Mouse (Mus musculus) CH12F3 (cell line): ENCODE data around the gene Taf11.

ENCODE experiments used
- in situ Hi-C: fragments of 300-500 bp; cut with MboI; formaldehyde crosslinking; loops from 2 replicates; pipeline ENCODE4 v1.14.3; 2020; ENCODE audit warnings: low sequenced_read_pairs

Taf11 gene

DNA sequence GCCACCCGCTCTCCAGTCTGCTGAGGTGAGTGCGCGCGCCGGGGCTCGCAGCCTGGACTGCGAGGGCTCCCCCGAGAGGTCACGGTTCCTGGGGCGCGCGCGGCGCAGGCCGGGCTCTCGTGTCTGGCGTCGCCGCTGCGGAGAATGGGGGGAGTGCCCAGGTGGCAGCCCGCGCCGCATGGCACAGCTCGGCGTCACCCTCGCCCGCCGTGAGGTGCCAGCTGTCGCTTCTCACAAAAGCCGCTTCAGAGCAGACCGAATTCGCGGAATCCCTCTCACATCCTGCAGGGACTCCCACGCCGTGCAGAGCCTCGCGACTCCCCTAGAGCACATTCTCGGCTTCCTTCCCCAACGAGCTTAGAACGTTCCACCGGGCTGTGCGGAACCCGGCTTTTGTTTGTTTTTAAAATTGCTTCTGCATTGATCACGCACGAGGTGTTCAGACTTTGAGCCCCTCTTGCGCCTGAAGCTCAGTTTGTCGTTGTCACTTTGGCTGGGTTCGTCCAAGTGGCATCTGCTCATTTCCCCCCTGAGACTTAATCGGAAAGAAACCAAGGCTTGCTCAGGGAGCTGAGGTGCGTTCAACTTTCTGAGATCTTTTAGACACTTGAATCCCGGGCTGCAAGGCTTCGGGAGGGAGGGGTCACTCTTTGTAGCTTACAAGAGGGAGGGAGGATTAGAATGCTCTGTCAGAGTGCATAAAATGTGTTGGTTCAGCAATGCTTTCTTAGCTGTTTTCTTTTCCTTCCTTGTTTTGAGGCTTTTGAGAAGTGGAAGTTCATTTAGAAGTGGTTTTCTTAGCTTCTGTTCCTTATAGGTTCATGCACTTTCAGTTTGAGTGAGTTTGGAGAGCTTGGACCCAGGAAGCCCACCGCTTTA, at the start of gene Taf11:
TSS of gene Taf11 (minus strand) at position 223 of the 879 bp plus-strand sequence.
- in situ Hi-C loops, result no loop called here

GRCm38 (mm10) chr17:27957649-27958048, 48.0 kb upstream of the Taf11 start:
- in situ Hi-C loops, result no loop called here

DNA sequence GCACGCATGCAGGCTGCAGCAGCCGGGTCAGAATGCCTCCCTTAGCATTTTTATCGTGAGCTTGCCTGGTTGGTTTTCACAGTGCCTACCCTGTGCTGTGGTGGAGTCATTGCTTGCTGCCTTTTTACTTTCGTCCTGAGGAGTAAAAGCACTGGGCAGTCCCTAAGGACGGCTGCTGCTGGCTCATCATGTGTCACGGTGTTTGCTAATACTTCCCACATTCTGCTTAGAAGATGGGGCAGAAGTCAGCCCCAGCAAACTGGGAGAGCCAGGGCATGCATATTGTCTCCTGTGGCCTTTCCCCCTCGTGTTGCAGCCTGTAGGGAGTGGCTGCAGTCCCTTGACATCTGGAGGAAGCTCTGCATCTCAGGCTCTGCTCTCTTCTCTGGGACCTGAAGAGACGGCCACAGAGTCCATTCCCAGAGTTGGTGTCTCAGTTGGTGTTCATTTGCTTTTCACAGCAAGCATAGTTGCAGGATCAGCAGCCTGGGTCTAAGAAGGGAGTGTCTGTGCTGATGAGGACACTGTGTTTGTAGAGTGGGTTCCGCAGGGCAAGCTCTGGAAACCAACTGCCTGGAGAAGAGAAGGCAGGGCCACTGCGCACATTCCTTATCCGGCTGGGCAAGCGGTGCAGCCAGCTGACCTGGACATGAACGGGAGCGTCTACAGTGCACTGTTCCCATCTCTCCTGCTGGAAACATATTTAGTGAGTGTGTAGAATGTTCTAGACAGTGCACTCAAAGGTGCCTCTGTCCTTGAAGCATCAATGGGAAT, 45.2 kb upstream of the Taf11 start:
- in situ Hi-C loops, result no loop called here

GRCm38 (mm10) chr17:27953136-27953535, 43.5 kb upstream of the Taf11 start:
- in situ Hi-C loops, result no loop called here

DNA sequence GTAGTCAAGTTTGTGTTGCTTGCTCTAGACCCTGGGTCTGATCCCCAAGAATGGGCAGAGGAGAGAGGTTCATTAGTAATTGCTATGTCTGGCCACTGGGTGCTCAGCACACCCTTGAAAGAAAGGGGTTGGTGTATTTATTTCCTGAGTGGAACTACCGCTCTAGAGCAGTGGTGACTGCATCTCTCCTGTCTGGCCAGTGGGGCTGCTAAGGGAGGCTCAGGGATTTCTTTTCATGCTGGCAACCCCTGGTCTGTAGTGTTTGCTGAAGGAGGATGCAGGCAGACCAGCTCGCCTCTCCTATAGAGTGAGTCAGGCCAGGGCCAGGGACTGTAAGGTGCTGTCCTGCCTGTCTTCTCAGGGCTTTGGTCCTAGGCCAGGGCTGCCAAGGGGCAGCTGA, 37.5 kb upstream of the Taf11 start:
- in situ Hi-C loops, result no loop called here

- in situ Hi-C loops, result no loop called here
Observed at GRCm38 (mm10) chr17:27946371-27946770, 36.7 kb upstream of the Taf11 start.

- in situ Hi-C loops, result no loop called here
Observed at GRCm38 (mm10) chr17:27945546-27946216, 36.0 kb upstream of the Taf11 start.

DNA sequence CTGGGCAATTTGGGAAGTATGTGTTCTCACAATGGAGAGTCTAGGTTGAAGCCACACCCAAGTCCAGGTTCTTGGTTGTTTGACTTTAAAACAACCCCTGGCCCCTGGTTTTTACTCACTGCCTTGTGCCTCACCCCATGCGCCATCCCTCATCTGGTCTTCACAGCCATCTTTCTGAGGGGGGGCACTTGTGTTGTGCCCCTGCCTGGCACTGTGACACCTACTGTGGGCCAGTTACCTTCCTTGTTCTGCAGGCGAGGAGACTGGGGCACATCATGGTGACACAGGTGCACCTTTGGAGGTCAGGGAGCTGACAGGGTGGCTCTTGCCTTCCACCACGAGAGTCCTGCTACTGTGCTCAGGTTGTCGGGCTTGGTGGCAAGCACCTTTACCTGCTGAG, 32.5 kb upstream of the Taf11 start:
- in situ Hi-C loops, result no loop called here

GRCm38 (mm10) chr17:27941698-27942097, 32.1 kb upstream of the Taf11 start:
- in situ Hi-C loops, result no loop called here

DNA sequence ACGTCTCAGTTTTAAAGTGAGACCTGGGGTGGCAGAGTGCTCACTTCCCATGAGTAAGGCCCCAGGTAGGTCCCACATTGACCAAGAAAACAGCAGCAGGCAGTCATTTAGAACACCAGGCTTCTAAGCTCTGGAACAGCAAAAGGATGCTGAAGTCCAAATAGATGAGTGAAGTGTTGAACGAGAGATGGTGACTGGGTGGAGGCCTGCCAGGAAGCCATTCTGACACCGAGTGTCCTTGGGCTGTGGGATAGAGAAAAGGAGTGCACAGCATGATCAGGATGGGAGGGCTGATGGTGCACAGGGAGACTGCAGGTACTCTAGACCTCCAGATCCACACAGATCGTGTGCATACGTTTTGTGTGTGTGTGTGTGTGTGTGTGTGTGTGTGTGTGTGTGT, 31.5 kb upstream of the Taf11 start:
- in situ Hi-C loops, result no loop called here

- in situ Hi-C loops, result no loop called here
Observed at GRCm38 (mm10) chr17:27940352-27940751, 30.7 kb upstream of the Taf11 start.

DNA sequence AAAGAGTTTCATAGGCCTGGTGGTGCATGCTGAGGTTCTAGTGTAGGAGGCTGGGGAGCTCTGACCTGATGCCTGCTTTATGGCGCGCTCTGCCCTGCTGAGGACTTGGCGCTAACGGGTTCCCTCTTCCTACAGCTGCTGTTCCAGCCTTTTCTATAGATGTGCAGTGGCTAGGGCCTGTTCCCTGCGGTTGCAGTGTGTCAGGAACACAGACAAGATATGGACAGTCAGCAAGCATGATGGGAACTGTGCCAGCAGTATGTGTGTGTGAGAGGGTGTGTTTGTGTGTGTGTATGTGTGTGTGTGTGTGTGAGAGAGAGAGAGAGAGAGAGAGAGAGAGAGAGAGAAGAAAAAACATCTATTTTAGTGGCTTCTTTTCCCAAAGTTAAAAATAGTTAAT, 29.4 kb upstream of the Taf11 start:
- in situ Hi-C loops, result no loop called here

DNA sequence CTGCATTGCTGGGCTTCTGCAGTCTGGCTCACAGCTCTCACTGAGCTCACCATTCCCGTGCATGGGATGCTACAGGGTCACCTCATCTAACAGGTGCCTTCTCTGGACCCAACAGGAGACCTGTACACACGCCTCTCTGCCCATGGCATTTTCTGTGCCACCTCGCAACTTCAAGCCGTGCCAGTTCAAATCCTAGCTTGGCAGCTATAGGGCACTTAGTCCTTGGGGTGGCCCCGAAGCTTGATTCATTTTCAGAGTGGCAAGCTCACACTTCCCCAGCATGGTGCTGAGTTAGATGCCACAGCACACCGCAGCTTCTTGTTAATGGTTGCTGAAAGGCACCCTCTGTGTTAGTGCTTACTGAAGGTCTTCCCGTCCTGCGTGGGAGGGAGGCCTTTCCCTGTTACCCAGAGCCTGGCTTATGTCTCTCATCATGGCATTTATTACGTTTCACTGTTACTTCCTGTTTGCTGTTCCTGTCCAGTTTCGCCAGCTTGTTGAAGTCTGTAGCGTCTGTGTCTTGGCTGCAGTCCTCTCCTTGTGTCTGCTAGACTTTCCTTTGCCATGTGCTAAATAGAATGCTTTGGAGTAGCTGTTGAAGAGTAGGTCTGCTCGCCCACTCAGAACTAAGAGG, 28.6 kb upstream of the Taf11 start:
- in situ Hi-C loops, result no loop called here

DNA sequence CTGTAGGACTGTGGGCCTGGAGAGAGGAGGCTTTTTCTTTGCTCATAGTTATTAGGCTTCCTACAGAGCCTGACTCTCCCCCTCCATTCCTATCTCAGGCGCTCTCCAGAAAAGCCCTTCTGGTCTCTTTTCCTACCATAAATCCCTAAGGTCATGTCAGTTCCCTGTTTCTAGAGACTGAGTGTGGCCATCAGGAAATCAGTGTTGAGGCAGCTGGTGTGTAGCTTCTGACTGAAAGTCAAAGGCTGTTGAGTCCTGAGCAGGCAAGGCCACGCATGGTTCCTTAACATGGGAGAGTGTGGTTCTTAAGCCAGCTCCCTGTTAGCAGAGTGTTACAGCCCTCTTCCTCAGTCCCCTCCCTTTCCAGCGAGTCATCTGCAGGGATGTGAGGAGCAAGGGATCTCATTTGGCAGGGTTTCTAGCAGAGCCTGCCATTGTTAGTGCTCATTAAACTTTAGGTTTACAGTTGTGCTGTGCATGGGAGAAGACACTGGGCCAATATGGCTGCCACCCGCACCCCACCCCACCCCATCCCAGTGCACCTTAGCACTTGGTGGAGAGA, 27.5 kb upstream of the Taf11 start:
- in situ Hi-C loops, result no loop called here

DNA sequence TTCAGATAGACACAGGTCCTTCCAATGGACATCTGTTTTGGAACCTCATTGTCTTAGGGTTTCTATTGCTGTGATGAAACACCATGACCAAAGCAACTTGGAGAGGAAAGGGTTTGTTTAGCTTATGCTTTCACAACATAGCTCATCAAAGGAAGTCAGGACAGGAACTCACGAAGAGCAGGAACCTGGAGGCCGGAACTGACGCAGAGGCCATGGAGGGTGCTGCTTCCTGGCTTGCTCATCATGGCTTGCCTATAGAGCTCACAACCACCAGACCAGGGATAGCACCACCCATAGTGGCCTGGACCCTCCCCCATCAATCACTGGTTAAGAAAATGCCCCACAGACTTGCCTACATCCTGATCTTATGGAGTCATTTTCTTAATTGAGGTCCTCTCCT, 25.4 kb upstream of the Taf11 start:
- in situ Hi-C loops, result no loop called here

DNA sequence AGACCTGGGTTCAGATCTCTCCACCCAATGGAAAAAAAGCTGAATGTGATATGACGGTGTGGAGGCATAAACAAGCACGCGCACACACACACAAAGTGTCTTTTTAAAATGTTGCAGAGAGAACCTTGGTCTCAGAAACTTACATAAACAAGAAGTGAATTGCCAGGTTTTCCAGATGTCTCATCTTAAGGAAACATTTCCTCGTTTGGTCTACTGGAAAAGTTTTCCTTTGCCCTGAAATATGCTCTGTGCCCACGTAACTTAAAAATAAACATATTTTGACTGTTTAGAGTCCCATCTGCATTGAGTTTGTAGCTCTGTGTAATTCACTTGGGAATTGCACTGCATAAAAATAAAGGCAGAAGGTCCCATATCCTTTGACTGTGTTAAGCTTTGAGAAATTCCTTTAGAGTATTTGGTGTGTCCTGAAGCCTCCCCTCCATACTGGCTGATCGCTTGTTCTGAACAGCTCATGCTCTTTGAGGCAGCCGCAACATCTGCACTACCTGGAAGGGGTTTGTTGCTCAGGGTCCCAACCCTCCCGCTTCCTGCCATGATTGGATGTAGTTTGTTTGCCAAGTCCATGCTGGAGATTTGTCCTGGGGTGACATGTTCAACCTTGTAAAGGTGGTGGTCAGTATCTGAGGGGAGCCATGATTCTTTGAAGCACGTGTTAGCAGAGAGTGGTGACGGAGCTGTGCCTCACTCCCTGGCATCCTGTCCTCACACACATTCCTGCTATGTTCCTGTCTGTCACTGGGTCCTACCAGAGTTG, 24.7 kb upstream of the Taf11 start:
- in situ Hi-C loops, result no loop called here

DNA sequence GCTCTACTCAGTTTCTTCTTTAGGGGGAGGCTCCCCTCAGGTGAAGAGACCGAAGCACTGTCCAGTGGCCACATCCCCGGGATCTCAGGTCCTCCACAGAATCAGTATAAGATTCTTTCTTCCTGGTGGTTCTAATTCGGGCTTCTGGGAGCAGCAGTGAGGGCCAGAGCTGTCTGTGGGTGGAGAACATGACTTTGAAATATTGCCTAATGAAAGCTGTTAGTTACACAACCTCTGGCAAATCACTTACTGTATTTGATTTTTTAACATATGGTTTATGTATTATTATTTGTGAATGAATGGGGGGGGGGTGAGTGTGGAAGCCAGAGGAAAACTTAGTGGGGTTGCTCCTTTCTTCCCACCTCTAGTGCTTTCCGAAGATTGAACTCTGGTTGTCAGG, 22.2 kb upstream of the Taf11 start:
- in situ Hi-C loops, result no loop called here

DNA sequence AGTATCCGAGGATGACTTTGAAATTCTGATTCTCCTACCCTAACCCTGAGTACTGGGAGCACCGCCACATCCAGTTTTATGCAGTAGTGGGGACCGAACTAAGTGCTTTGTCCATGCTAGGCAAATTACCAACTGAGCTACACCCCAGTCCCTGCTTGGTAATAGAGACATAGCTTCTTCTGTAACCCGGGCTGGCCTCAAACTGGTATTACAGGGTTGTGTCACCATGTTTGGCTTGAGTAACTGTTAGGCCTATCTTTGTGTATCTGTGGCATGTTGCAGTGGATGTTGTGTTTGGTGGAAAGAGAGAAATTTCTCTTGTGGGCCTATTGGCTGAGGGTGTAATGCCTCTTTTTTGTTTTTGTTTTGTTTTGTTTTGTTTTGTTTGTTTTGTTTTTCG, 20.6 kb upstream of the Taf11 start:
- in situ Hi-C loops, result no loop called here

DNA sequence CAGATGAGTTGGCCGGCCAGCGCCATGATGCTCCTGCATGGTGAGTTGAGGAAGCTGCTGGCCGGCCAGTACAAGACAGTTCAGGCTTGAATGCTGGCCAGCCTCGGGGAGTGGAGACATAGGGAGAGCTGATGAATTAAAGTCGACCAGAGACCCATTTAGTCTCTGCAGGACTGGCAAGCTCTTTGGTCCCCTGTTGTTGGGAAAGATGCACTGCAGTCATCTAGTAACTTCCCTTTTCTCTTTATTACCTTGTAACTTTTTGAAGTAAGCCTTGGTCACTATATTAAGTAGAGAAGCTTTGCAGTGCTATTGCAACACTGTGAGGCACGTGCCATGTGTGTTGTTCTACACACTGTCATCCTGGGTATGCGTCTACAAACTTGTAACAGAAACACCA, 15.9 kb upstream of the Taf11 start:
- in situ Hi-C loops, result no loop called here

GRCm38 (mm10) chr17:27925054-27925453, 15.4 kb upstream of the Taf11 start:
- in situ Hi-C loops, result no loop called here
